33 mouse cellular contexts compared by ENCODE assay signal in genomic region chrX:111960909-111961308, GRCm38 (mm10). TPM values are rescaled to one million over a fixed set of nuclear protein-coding genes. Genes with fewer than 3 reads are reported as not detected.
"Had no signal": no experiment of that assay in that cellular context is flagged by ENCODE, and none has a peak within 500 bp of the region (broad histone marks: within the 10 kb centered on the region; RNA-seq: fewer than 3 reads in every experiment).

No protein-coding gene starts in this region.

- ATAC-seq: hindbrain, embryonic 16.5 days; inflammation-experienced regulatory T-cells, adult 6 months; intestine, embryonic 15.5 days; intestine, postnatal 0 days had no signal

- H3K4me1 ChIP-seq: heart, embryonic 10.5 days; heart, embryonic 12.5 days; hindbrain, embryonic 10.5 days; hindbrain, embryonic 12.5 days; intestine, embryonic 15.5 days; limb, embryonic 10.5 days; limb, embryonic 12.5 days; liver, embryonic 15.5 days had no signal

- DNase-seq: gastrocnemius, adult 2 months; gastrocnemius, postnatal 10 days; gastrocnemius, postnatal 25 days; heart, adult 18-20 months; heart, postnatal 10 days; heart, postnatal 4 days; kidney, adult 18-20 months; kidney, adult 8-10 months; kidney, postnatal 10 days; kidney, postnatal 25 days; kidney, postnatal 4 days had no signal

- H3K9ac ChIP-seq: heart, embryonic 12.5 days; hindbrain, embryonic 12.5 days; hindbrain, embryonic 14.5 days; intestine, embryonic 15.5 days; limb, embryonic 12.5 days; liver, embryonic 15.5 days had no signal

- H3K9me3 ChIP-seq: heart, embryonic 10.5 days; heart, embryonic 12.5 days; hindbrain, embryonic 10.5 days; hindbrain, embryonic 12.5 days; intestine, embryonic 15.5 days; limb, embryonic 10.5 days; limb, embryonic 12.5 days; liver, embryonic 15.5 days had no signal

- H3K4me3 ChIP-seq: gastrocnemius, adult 2 months; heart, embryonic 10.5 days; heart, embryonic 12.5 days; hindbrain, embryonic 10.5 days; hindbrain, embryonic 12.5 days; intestine, embryonic 15.5 days; layer of hippocampus, adult 2 months; left cerebral cortex, adult 2 months; limb, embryonic 10.5 days; limb, embryonic 12.5 days; liver, embryonic 15.5 days had no signal

- H3K4me2 ChIP-seq: heart, embryonic 12.5 days; hindbrain, embryonic 12.5 days; hindbrain, embryonic 14.5 days; intestine, embryonic 15.5 days; limb, embryonic 12.5 days; liver, embryonic 15.5 days had no signal

- H3K27ac ChIP-seq: gastrocnemius, adult 2 months; heart, embryonic 10.5 days; hindbrain, embryonic 10.5 days; hindbrain, embryonic 12.5 days; hindbrain, embryonic 14.5 days; intestine, embryonic 15.5 days; layer of hippocampus, adult 2 months; left cerebral cortex, adult 2 months; limb, embryonic 10.5 days; limb, embryonic 12.5 days; liver, embryonic 15.5 days had no signal

- H3K36me3 ChIP-seq: heart, embryonic 10.5 days; heart, embryonic 12.5 days; hindbrain, embryonic 10.5 days; hindbrain, embryonic 12.5 days; intestine, embryonic 15.5 days; limb, embryonic 10.5 days; limb, embryonic 12.5 days; liver, embryonic 15.5 days had no signal

- H3K27me3 ChIP-seq: heart, embryonic 12.5 days; hindbrain, embryonic 12.5 days; intestine, embryonic 15.5 days; limb, embryonic 12.5 days; liver, embryonic 15.5 days had no signal

RNA-seq across cellular contexts. Expression of gene Tex16, which starts 49.9 kb away (rescaled TPM):
- total RNA-seq: gastrocnemius, adult 2 months; gastrocnemius, postnatal 25 days; granulocyte monocyte progenitor cell, adult 5-6 weeks; heart, adult 18-20 months; heart, adult 8-10 months; heart, postnatal 10 days; heart, postnatal 25 days; layer of hippocampus, adult 2 months; layer of hippocampus, postnatal 25 days; left cerebral cortex, adult 2 months; left cerebral cortex, postnatal 14 days; left cerebral cortex, postnatal 36 days had no signal
- polyA plus RNA-seq: heart, embryonic 16.5 days; inflammation-experienced regulatory T-cells, adult 6 months; liver, adult 2 months had no signal
